Mouse (Mus musculus) heart, adult 11 months (tissue): ENCODE data around the gene Ankmy1.

Experiments
- DNase-seq: peaks from one replicate; pipeline ENCODE4 v3.0.0; 2022

Gene Ankmy1

GRCm38 (mm10) chr1:92814319-92814718 lies 88.4 kb downstream of the Ankmy1 start:
- no peak for DNase-seq
